Mouse (Mus musculus): Measurements from ENCODE around the gene Maats1. TPM values are rescaled to one million over a fixed set of nuclear protein-coding genes. Genes with fewer than 3 reads are reported as not detected.

Gene Maats1
- total RNA-seq, 2 experiments from 2014 or later: not detected

GRCm38 (mm10) chr16:38250467-38250866 lies 91.5 kb downstream of the Maats1 start:
- ATAC-seq (replicated peaks; ENCODE audit: low FRiP score, poor library complexity, severe bottlenecking): no peak

- no peak for ATAC-seq (replicated peaks; ENCODE audit: low FRiP score, poor library complexity, severe bottlenecking)
Observed at GRCm38 (mm10) chr16:38248331-38248961, 93.5 kb downstream of the Maats1 start.

Other genes starting within 250 kb of the Maats1 start
- not detected in 2 replicates for gene Nr1i2, start 47.3 kb downstream of the Maats1 start, total RNA-seq (2015; ENCODE audit: low replicate concordance)
- not detected in 2 replicates for gene Nr1i2, start 47.3 kb downstream of the Maats1 start, total RNA-seq (2017; ENCODE audit: low replicate concordance)
- 157 and 170 TPM in 2 replicates for gene Cox17, start 4.8 kb upstream of the Maats1 start, total RNA-seq (2015; ENCODE audit: low replicate concordance)
- 196 and 437 TPM in 2 replicates for gene Cox17, start 4.8 kb upstream of the Maats1 start, total RNA-seq (2017; ENCODE audit: low replicate concordance)
- not detected in 2 replicates for gene Gm21987, start 4.9 kb upstream of the Maats1 start, total RNA-seq (2015; ENCODE audit: low replicate concordance)
- not detected in 2 replicates for gene Gm21987, start 4.9 kb upstream of the Maats1 start, total RNA-seq (2017; ENCODE audit: low replicate concordance)
- gene Popdc2, start 20.1 kb upstream of the Maats1 start, total RNA-seq (2015; ENCODE audit: low replicate concordance): 21.6 and 24.3 TPM in 2 replicates
- 18.8 and 23.0 TPM in 2 replicates for gene Popdc2, start 20.1 kb upstream of the Maats1 start, total RNA-seq (2017; ENCODE audit: low replicate concordance)
- gene Pla1a, start 91.0 kb upstream of the Maats1 start, total RNA-seq (2015; ENCODE audit: low replicate concordance): not detected in 2 replicates
- not detected in 2 replicates for gene Pla1a, start 91.0 kb upstream of the Maats1 start, total RNA-seq (2017; ENCODE audit: low replicate concordance)
- 1.8 and 6.7 TPM in 2 replicates for gene Adprh, start 110.6 kb upstream of the Maats1 start, total RNA-seq (2015; ENCODE audit: low replicate concordance)
- gene Adprh, start 110.6 kb upstream of the Maats1 start, total RNA-seq (2017; ENCODE audit: low replicate concordance): 1.9 and 4.1 TPM in 2 replicates
- not detected in 2 replicates for gene Cd80, start 113.4 kb upstream of the Maats1 start, total RNA-seq (2015; ENCODE audit: low replicate concordance)
- not detected in 2 replicates for gene Cd80, start 113.4 kb upstream of the Maats1 start, total RNA-seq (2017; ENCODE audit: low replicate concordance)
- 4.0 and 7.5 TPM in 2 replicates for gene Timmdc1, start 180.5 kb upstream of the Maats1 start, total RNA-seq (2015; ENCODE audit: low replicate concordance)
- gene Timmdc1, start 180.5 kb upstream of the Maats1 start, total RNA-seq (2017; ENCODE audit: low replicate concordance): 5.5 and 14.8 TPM in 2 replicates
- 2.9 and 10.8 TPM in 2 replicates for gene Poglut1, start 208.1 kb upstream of the Maats1 start, total RNA-seq (2015; ENCODE audit: low replicate concordance)
- gene Poglut1, start 208.1 kb upstream of the Maats1 start, total RNA-seq (2017; ENCODE audit: low replicate concordance): 5.3 TPM in 1 of 2 replicates, not detected in the other
- gene Tmem39a, start 216.6 kb upstream of the Maats1 start, total RNA-seq (2015; ENCODE audit: low replicate concordance): 28.5 and 33.9 TPM in 2 replicates
- gene Tmem39a, start 216.6 kb upstream of the Maats1 start, total RNA-seq (2017; ENCODE audit: low replicate concordance): 5.3 and 16.8 TPM in 2 replicates